Mouse (Mus musculus) forebrain, embryonic 14.5 days (tissue): ENCODE measurements around the gene Gm42906. TPM values are rescaled to one million over a fixed set of nuclear protein-coding genes. Genes with fewer than 3 reads are reported as not detected.

ENCODE experiments used
- ATAC-seq: fragments of 200-750 bp; cut with Nextera tagmentation; 2 replicates; pipeline ENCODE4 v1.8.0; 2017; ENCODE audit warnings: mild to moderate bottlenecking, moderate library complexity
- DNase-seq: peaks from one replicate; pipeline ENCODE4 v3.0.0-alpha.2; 2015; ENCODE audit warnings: low spot score
- H3K27ac ChIP-seq: fragments of 300-500 bp; sonication (generic); 2 replicates; pipeline ENCODE4 v1.5.1; 2014; ENCODE audit warnings: low read depth, mild to moderate bottlenecking, control low read depth, low read length, moderate library complexity
- H3K27me3 ChIP-seq: fragments of 300-500 bp; sonication (generic); replicated peaks from 2 replicates; pipeline ENCODE4 v1.6.1; 2014; ENCODE audit warnings: low read length, control low read depth, mixed read lengths; ENCODE audit not compliant: control insufficient read depth, insufficient read depth
- H3K36me3 ChIP-seq: fragments of 300-500 bp; sonication (generic); 2 replicates; pipeline ENCODE4 v1.6.1; 2014; ENCODE audit warnings: low read length, control low read depth; ENCODE audit not compliant: control insufficient read depth, insufficient read depth
- H3K4me1 ChIP-seq: fragments of 300-500 bp; sonication (generic); 2 replicates; pipeline ENCODE4 v1.6.1; 2014; ENCODE audit warnings: antibody characterized with exemption, low read length, control low read depth; ENCODE audit not compliant: control insufficient read depth, insufficient read depth
- H3K4me2 ChIP-seq: fragments of 300-500 bp; sonication (generic); 2 replicates; pipeline ENCODE4 v1.6.1; 2014; ENCODE audit warnings: mild to moderate bottlenecking, control low read depth, low read length
- H3K4me3 ChIP-seq: fragments of 300-500 bp; sonication (generic); 2 replicates; pipeline ENCODE4 v1.5.1; 2014; ENCODE audit warnings: low read depth, low read length, control low read depth
- H3K9ac ChIP-seq: fragments of 300-500 bp; sonication (generic); 2 replicates; pipeline ENCODE4 v1.6.1; 2014; ENCODE audit warnings: mild to moderate bottlenecking, low read length, control low read depth, moderate library complexity
- H3K9me3 ChIP-seq: fragments of 300-500 bp; sonication (generic); replicated peaks from 2 replicates; pipeline ENCODE4 v1.6.1; 2016; ENCODE audit warnings: low read length, control low read depth, mixed read lengths; ENCODE audit not compliant: control insufficient read depth
- WGBS: fragments of 180-500 bp; shearing (Covaris S2); extraction: QIAGEN DNeasy Blood & Tissue Kit; methylation state at CpG from one replicate; pipeline ENCODE4 v1.1.7; 2014; 5-methylcytosine and 5-hydroxymethylcytosine counted together
- polyA plus RNA-seq: library from polyadenylated mRNA; unstranded; fragments of >200 nt; fragmentation: Nextera tagmentation; extraction: Ambion mirVana; gene quantifications from 2 replicates; pipeline ENCODE4 v1.2.1, GENCODE M21; 2014

Gm42906 gene
- polyA plus RNA-seq, 1 experiment from 2014 or later, result not detected

GRCm38 (mm10) chr5:151266896-151267634 is 160.9 kb downstream of the Gm42906 start:
- no peak overlapping the region for H3K27ac ChIP-seq
- H3K9me3 ChIP-seq, result no peaks in the 10 kb centered on the region
- H3K36me3 ChIP-seq, result no peaks in the 10 kb centered on the region
- DNase-seq (peak; percentile 57), ATAC-seq (peak; percentile 57; the same call in 1 of the 2 replicates)
- WGBS, result 62% methylated on average over 14 of the region's 14 CpGs
- H3K4me3 ChIP-seq, result no peak overlapping the region
- no peak overlapping the region for H3K9ac ChIP-seq
- H3K4me1 ChIP-seq, result peaks cover 7% of the 10 kb centered on the region; the same call in 1 of the 2 replicates
- H3K4me2 ChIP-seq, result no peak overlapping the region
- H3K27me3 ChIP-seq, result no peaks in the 10 kb centered on the region

- H3K4me3 ChIP-seq, result no peak overlapping the region
- no peak for ATAC-seq
- no peak overlapping the region for H3K9ac ChIP-seq
- WGBS, result 92% methylated on average over 2 of the region's 2 CpGs
- H3K4me1 ChIP-seq, result peaks cover 2% of the 10 kb centered on the region; the same call in 1 of the 2 replicates
- no peaks in the 10 kb centered on the region for H3K36me3 ChIP-seq
- no peak overlapping the region for H3K4me2 ChIP-seq
- DNase-seq, result no peak
- H3K9me3 ChIP-seq, result no peaks in the 10 kb centered on the region
- no peaks in the 10 kb centered on the region for H3K27me3 ChIP-seq
- H3K27ac ChIP-seq, result no peak overlapping the region
These were observed 166.4 kb downstream of the Gm42906 start for GRCm38 (mm10) chr5:151261558-151261957.

GRCm38 (mm10) chr5:151252213-151252612 is 175.8 kb downstream of the Gm42906 start:
- no peaks in the 10 kb centered on the region for H3K4me1 ChIP-seq
- no peaks in the 10 kb centered on the region for H3K36me3 ChIP-seq
- DNase-seq (no peak), ATAC-seq (no peak)
- no peak overlapping the region for H3K27ac ChIP-seq
- WGBS, result 64% methylated on average over 8 of the region's 8 CpGs
- H3K4me2 ChIP-seq, result no peak overlapping the region
- H3K4me3 ChIP-seq, result no peak overlapping the region
- no peaks in the 10 kb centered on the region for H3K9me3 ChIP-seq
- H3K27me3 ChIP-seq, result no peaks in the 10 kb centered on the region
- no peak overlapping the region for H3K9ac ChIP-seq

- H3K4me1 ChIP-seq, result no peaks in the 10 kb centered on the region
- no peak for ATAC-seq
- no peaks in the 10 kb centered on the region for H3K36me3 ChIP-seq
- no peaks in the 10 kb centered on the region for H3K27me3 ChIP-seq
- no peak overlapping the region for H3K4me3 ChIP-seq
- no peak for DNase-seq
- 94% methylated on average over 8 of the region's 8 CpGs for WGBS
- H3K9ac ChIP-seq, result no peak overlapping the region
- H3K4me2 ChIP-seq, result no peak overlapping the region
- no peak overlapping the region for H3K27ac ChIP-seq
- H3K9me3 ChIP-seq, result no peaks in the 10 kb centered on the region
These were observed 176.3 kb downstream of the Gm42906 start for GRCm38 (mm10) chr5:151251656-151252055.

GRCm38 (mm10) chr5:151248671-151249620 is 179.0 kb downstream of the Gm42906 start:
- H3K9me3 ChIP-seq, result no peaks in the 10 kb centered on the region
- WGBS, result 68% methylated on average over 10 of the region's 10 CpGs
- DNase-seq (no peak), ATAC-seq (no peak)
- no peak overlapping the region for H3K4me2 ChIP-seq
- H3K27ac ChIP-seq, result no peak overlapping the region
- no peaks in the 10 kb centered on the region for H3K4me1 ChIP-seq
- H3K4me3 ChIP-seq, result no peak overlapping the region
- H3K36me3 ChIP-seq, result no peaks in the 10 kb centered on the region
- H3K9ac ChIP-seq, result no peak overlapping the region
- no peaks in the 10 kb centered on the region for H3K27me3 ChIP-seq

GRCm38 (mm10) chr5:151248084-151248483 is 179.9 kb downstream of the Gm42906 start:
- DNase-seq (no peak), ATAC-seq (no peak)
- H3K9me3 ChIP-seq, result no peaks in the 10 kb centered on the region
- no peak overlapping the region for H3K4me2 ChIP-seq
- H3K27ac ChIP-seq, result no peak overlapping the region
- H3K4me1 ChIP-seq, result no peaks in the 10 kb centered on the region
- H3K36me3 ChIP-seq, result no peaks in the 10 kb centered on the region
- WGBS, result 76% methylated on average over 2 of the region's 2 CpGs
- H3K9ac ChIP-seq, result no peak overlapping the region
- H3K4me3 ChIP-seq, result no peak overlapping the region
- H3K27me3 ChIP-seq, result no peaks in the 10 kb centered on the region

GRCm38 (mm10) chr5:151247115-151247875 is 180.7 kb downstream of the Gm42906 start:
- Histone ChIP-seq H3K9me3 (no peaks in the 10 kb centered on the region), H3K9ac (no peak overlapping the region), H3K4me3 (no peak overlapping the region), H3K4me1 (no peaks in the 10 kb centered on the region), H3K27me3 (no peaks in the 10 kb centered on the region), H3K27ac (no peak overlapping the region), H3K4me2 (no peak overlapping the region), H3K36me3 (no peaks in the 10 kb centered on the region)
- DNase-seq (peak; percentile 25), ATAC-seq (peak; percentile 55)
- WGBS, result 64% methylated on average over 11 of the region's 11 CpGs

GRCm38 (mm10) chr5:151246287-151246686 is 181.7 kb downstream of the Gm42906 start:
- Histone ChIP-seq H3K4me2 (no peak overlapping the region), H3K4me3 (no peak overlapping the region), H3K9ac (no peak overlapping the region), H3K4me1 (no peaks in the 10 kb centered on the region), H3K36me3 (no peaks in the 10 kb centered on the region), H3K27ac (no peak overlapping the region), H3K9me3 (no peaks in the 10 kb centered on the region), H3K27me3 (no peaks in the 10 kb centered on the region)
- 88% methylated on average over 2 of the region's 2 CpGs for WGBS
- DNase-seq (no peak), ATAC-seq (no peak)
